Mouse (Mus musculus) ovary, postnatal 10 days (tissue): ENCODE data around the gene Shisal1.

Source experiments
- DNase-seq: peaks from one replicate; pipeline ENCODE4 v3.0.0; 2022; ENCODE audit warnings: low spot score

Gene Shisal1

GRCm38 (mm10) chr15:84425733-84426132, 21.2 kb downstream of the Shisal1 start:
- no peak for DNase-seq

DNA sequence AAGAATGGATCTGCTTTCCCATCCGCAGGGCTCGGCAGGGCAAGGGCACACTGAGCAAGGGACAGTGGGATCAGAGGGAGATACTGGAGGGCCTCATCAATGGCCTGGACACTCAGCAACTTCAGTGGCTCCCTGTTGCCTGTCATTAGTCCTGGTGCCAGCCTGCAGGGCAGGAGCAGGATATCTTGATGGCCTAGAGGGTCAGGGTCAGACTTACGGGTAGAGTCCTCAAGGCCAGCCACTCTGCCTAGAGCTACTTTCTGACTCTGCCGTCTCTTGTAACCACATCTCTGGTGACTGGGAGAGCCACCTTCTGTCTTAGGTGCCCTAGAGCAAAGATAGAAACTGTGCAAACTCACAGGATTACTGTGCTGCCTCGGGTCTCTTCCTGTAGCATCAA, 23.1 kb downstream of the Shisal1 start:
- DNase-seq: no peak

- no peak for DNase-seq
Observed at GRCm38 (mm10) chr15:84418266-84418610, 28.7 kb downstream of the Shisal1 start.

GRCm38 (mm10) chr15:84417592-84418265, 29.2 kb downstream of the Shisal1 start:
- no peak for DNase-seq

- DNase-seq: no peak
Observed at GRCm38 (mm10) chr15:84417017-84417416, 29.9 kb downstream of the Shisal1 start.

DNA sequence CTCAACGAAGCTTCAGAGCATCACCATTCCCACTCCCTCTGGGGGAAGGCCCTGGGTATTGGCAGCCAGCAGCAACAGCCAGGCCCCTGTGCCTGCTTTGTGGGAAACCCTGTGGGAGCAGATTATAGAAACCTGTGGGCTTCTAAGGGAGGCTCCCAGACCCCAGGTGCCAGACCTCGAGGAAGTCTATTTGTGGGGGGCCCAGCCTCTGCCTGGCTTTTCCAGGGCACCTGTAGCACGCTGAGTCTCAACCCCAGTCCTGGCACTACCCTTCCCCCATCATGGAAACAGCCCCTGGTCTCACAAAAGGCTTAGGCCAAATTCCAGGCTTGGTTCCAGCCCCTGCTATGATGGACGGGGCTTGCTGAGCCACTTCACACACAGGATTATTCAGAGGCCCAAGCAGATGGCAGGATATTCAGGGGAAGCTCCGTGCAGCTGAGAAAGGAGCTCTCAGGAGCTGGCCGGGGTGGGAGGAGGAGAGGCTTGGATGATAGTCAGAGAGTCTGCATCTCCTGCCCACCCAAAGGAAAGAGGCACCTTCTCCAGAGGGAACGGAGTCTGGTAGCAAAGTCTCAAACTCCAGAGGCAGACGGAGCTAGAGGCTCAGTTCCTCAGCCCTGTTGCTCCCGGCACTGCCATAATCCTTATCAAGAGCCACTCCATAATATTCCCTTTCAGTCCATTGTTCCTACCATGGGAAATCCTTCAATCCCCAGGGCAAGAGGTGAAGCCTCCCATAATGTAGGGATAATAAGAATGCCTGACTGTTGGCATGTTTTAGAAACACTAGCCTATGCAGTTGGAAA, 32.7 kb downstream of the Shisal1 start:
- DNase-seq: no peak

DNA sequence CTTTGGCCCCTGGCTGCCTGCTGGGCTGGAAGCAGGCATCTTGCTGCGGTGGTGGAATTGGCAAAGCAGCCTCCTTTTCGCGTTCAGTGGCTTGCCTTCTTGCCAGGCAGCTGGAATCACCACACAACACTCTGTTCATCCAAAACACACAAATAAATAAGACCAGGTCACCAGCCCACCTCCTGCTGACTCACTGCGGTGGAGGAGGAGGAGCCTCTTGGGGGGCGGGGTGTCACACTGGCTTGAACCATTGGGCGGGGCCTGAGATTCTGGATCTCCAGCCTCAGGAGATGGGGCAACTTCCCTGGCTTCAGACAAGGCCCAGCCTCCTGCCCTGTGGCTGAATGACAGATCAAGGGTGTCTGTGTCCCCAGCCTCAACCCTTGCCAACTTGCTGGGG, 34.5 kb downstream of the Shisal1 start:
- DNase-seq: no peak

GRCm38 (mm10) chr15:84410052-84410451, 36.8 kb downstream of the Shisal1 start:
- DNase-seq: no peak

GRCm38 (mm10) chr15:84408576-84408975, 38.3 kb downstream of the Shisal1 start:
- no peak for DNase-seq

- DNase-seq: no peak
Observed at GRCm38 (mm10) chr15:84405759-84406158, 41.1 kb downstream of the Shisal1 start.

- DNase-seq: no peak
Observed at GRCm38 (mm10) chr15:84403454-84404113, 43.3 kb downstream of the Shisal1 start.

- no peak for DNase-seq
Observed at GRCm38 (mm10) chr15:84398617-84399016, 48.3 kb downstream of the Shisal1 start.

DNA sequence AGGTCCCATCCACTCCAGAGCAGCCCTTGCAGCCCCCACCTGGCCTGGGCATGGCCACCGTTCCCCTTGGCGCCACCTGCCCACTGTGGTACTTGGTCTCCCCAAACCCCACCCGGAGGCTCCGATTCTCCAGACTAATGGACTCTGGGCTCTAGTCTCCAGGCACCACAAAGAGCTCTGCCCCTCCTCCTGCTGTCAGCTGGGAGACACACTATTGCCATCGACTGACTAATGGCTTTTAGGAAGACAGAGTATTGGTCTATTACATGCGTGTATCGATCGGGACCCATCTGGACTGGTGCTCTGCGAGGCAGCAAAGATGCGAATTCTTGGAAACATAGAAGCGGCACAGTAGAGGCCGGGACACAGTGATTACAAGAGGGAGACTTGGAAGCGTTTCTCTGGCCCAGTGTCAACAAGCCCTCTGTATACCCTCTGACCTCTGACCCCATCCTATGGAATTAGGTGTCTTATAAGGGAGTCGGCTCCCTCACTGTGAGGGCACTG, 49.2 kb downstream of the Shisal1 start:
- DNase-seq: no peak

DNA sequence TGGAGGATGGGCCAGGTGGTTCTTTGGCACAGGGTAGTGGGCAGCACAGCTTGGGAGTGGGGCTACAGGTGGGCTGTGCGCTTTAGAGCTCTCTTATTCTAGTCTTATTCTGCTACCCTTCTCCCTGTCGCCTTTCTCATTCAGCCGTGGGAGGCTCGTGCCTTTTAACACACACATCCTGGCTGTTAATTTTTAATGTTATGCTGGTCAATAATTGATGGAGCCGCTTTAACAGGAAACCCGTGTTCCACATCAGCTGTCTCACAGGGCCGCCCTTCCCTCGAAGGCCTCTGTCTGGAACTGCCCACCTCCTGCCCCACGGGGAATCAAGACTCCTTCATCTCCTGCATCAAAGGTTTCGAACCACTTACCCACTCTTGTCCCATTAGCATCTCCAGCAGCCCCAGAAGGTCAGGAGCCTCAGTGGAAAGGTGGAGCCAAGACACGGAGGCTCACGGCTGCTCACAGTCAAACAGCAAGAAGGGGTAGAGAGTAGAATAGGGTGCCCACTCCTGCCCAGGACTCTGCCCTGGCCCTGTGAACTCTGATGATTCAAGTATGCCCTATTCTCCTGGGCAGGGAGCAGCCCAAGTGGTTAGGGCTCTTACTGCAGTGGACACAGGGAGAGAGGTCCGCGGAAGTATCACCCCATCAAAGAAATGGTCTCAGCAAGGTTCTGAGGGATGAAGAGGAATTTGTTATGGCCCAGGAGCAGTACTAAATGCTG, 51.4 kb downstream of the Shisal1 start:
- DNase-seq: no peak

DNA sequence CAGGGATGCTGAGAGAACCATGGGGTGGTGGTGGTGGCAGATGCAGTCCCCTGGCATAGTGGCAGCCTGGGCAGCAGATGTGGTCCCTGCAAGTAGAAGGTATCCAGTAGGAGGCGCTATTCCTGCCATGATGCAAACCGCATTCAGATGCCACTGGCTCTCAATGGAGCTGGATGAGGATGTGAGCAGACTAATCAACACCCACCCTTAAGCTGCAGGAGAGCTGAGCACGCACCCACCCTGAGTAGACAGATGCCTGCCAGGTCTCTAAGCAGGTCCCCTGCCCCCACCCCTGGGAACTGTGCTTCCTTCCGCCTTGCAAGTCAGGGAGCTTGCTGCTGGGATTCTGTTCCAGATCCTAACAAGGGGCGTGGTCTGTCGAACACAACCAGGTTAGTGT, 53.6 kb downstream of the Shisal1 start:
- no peak for DNase-seq

DNA sequence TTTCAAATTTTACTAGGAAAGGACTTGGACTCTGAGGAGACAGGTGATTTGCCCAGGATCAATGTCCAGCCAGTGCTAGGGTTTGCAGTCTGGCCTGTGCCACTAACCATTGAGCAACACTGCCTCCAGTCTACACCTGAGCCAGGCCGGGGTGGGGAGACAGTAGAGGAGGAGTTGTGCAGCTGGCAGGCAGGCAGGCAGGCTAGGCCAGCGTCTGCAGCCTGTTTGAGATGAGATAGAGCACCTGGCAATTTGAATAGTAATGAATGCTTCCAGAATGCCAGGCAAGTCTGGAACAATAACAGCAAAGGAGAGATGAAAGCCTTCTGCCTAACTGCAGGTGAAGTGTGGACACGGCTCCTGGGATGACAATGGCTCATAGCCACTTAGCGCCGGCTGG, 54.1 kb downstream of the Shisal1 start:
- DNase-seq: no peak

DNA sequence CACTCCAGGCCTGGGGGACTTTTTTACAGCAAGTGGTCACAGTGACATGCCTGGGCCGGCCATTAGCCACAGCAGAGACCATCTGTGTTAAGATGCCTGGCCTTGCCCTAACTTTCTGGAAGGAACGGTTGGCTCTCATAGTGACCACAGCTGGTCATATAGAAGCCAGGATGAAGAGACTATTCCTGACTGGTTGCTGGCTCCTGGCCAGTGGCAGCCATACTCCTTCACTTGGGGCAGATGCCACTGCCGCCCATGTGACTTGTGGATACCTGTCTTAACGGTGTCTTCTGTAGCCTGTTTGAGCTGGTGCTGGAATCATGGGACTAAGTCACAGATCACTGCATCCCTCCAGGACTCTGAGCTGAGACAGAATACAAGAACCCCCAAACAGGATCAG, 54.8 kb downstream of the Shisal1 start:
- no peak for DNase-seq

DNA sequence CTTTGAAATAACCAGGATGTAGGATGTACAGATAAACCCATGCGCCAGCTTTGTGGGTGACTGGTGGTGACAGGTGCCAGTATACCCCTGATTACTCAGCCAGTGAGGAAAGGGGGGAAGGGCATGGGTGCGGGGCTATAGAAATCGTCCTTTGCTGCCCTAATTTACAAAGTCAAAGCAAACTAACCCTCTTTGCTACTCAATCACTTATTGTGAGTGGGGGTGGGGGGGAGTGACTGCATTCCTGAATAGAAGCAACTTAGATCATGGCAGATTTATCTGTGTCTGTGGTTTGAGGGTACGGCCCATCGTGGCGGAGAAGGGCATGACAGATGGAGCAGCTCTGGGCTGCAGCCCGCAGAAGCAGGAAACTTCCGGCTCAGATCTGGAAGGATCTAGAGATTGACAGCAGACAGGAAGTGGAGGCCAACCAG, 58.2 kb downstream of the Shisal1 start:
- no peak for DNase-seq

GRCm38 (mm10) chr15:84385995-84386565, 60.8 kb downstream of the Shisal1 start:
- DNase-seq: no peak

GRCm38 (mm10) chr15:84384066-84384465, 62.8 kb downstream of the Shisal1 start:
- DNase-seq: no peak

GRCm38 (mm10) chr15:84380181-84380580, 66.7 kb downstream of the Shisal1 start:
- DNase-seq: no peak

DNA sequence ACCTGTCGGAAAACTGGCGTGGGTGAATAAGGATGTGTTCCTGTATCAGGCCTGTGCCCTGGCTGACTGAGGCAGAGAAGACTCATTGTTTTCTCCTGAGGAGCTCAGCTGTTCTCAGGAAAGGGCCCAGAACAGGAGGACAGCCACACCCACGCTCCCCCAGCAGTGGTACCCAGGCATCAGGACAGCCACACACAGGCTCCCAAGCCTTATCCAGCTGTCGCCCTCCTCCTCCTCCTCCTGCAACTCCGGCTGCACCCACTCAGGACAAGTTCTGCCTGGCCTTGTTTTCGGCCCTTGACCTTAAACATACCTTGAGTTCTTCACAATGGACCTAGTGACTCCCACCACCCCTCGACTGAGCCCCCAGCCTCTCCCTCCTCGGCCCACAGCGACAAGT, 68.2 kb downstream of the Shisal1 start:
- no peak for DNase-seq
